Mouse (Mus musculus): ENCODE measurements around the gene Zfp422.
"Not testable (repeated sequence)": the region's sequence is repeated elsewhere in the genome, so short reads cannot be mapped to it uniquely, and the experiment has no call there.

DNA sequence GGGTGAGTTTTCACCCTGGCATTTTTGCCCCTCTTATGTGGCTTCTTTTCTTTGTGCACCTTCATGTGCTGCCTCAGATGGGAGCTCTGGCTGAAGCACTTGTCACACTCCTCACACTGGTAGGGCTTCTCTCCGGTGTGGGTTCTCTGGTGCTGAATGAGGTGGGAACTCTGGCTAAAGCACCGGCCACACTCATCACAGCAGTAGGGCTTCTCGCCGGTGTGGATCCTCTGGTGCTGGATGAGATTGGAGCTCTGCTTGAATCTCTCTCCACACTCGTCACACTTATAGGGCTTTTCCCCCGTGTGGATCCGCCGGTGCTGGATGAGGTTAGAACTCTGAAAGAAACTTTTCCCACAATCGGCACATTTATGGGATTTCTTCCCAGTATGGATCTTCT is 2.4 kb downstream of the Zfp422 start:
- not testable (repeated sequence) for TF ChIP-seq CTCF, EP300 (IDR thresholded peaks at IDR 0.05; ENCODE audit: low read depth)

All from liver, postnatal 0 days (tissue).